Mouse (Mus musculus) urinary bladder, postnatal 36 days (tissue): Measurements from ENCODE around the gene Pax4.

Experiments
- DNase-seq, 2 experiments: peaks; one replicate each; pipeline ENCODE4 v3.0.0; 2022; ENCODE audit warnings: low spot score in 2 of 2, mixed read lengths in 1 of 2

Pax4 gene

GRCm38 (mm10) chr6:28449253-28449652, at the start of gene Pax4:
TSS of gene Pax4 (minus strand) at chr6:28449353.
- DNase-seq: no peak

- DNase-seq: no peak
Observed at GRCm38 (mm10) chr6:28497837-28498236, 48.7 kb upstream of the Pax4 start.

- no peak for DNase-seq
Observed at GRCm38 (mm10) chr6:28491198-28491597, 42.0 kb upstream of the Pax4 start.

- no peak for DNase-seq
Observed at GRCm38 (mm10) chr6:28490612-28491011, 41.5 kb upstream of the Pax4 start.

GRCm38 (mm10) chr6:28488204-28488851, 39.2 kb upstream of the Pax4 start:
- DNase-seq: no peak

- no peak for DNase-seq
Observed at GRCm38 (mm10) chr6:28486905-28487304, 37.8 kb upstream of the Pax4 start.

- no peak for DNase-seq
Observed at GRCm38 (mm10) chr6:28486471-28486870, 37.3 kb upstream of the Pax4 start.

- no peak for DNase-seq
Observed at GRCm38 (mm10) chr6:28486008-28486407, 36.9 kb upstream of the Pax4 start.

GRCm38 (mm10) chr6:28482711-28483315, 33.7 kb upstream of the Pax4 start:
- no peak for DNase-seq

- DNase-seq: no peak
Observed at GRCm38 (mm10) chr6:28480752-28481492, 31.8 kb upstream of the Pax4 start.

GRCm38 (mm10) chr6:28479865-28480751, 31.0 kb upstream of the Pax4 start:
- DNase-seq: peak; percentile 98 to 99

- no peak for DNase-seq
Observed at GRCm38 (mm10) chr6:28474839-28475238, 25.7 kb upstream of the Pax4 start, which contains the start of gene Snd1. TSS of gene Snd1 (plus strand) at chr6:28475139.

- no peak for DNase-seq
Observed at GRCm38 (mm10) chr6:28474211-28474610, 25.1 kb upstream of the Pax4 start.

GRCm38 (mm10) chr6:28471284-28472035, 22.3 kb upstream of the Pax4 start:
- no peak for DNase-seq

- no peak for DNase-seq
Observed at GRCm38 (mm10) chr6:28470621-28471020, 21.5 kb upstream of the Pax4 start.

GRCm38 (mm10) chr6:28470017-28470602, 21.0 kb upstream of the Pax4 start:
- DNase-seq: no peak

- peak in 1 of 2 experiments; percentile 16 for DNase-seq
Observed at GRCm38 (mm10) chr6:28464630-28465029, 15.5 kb upstream of the Pax4 start.

GRCm38 (mm10) chr6:28460534-28460933, 11.4 kb upstream of the Pax4 start:
- peak in 1 of 2 experiments; percentile 68 for DNase-seq

- peak in 1 of 2 experiments; percentile 15 for DNase-seq
Observed at GRCm38 (mm10) chr6:28459221-28459668, 10.1 kb upstream of the Pax4 start.

- DNase-seq: no peak
Observed at GRCm38 (mm10) chr6:28450977-28451376, 1.8 kb upstream of the Pax4 start.

GRCm38 (mm10) chr6:28450481-28450880, 1.3 kb upstream of the Pax4 start:
- DNase-seq: no peak
